ENCODE assay signal across 20 mouse cellular contexts in the genomic region with DNA sequence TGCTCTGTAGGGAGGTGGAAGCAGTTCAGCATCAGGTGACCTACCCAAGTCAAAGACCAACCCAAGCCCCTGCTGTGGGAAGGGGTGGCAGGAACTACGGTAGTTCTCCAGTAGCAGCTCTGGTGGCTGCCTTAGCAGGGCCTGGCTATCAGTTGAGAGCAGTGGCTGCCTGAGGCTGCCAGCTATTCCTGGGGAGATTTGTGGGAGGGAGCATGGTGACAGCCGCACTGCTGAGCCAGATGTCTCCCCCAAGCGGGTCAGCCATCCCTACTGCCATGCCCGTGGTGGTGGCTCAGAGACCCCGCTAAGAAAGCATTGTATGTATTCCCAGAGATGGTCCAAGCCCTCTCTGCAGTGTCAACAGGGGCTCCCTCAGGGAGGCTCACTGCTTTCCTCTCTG. TPM values are rescaled to one million over a fixed set of nuclear protein-coding genes. Genes with fewer than 3 reads are reported as not detected.
DNase-seq lines count a peak whose midpoint lies in the region; ATAC-seq and TF ChIP-seq lines count a peak whose summit lies in the region.
"Had no signal": no experiment of that assay in that cellular context is flagged by ENCODE, and none has a peak within 500 bp of the region (broad histone marks: within the 10 kb centered on the region; RNA-seq: fewer than 3 reads in every experiment).

No protein-coding gene starts in this region.

- no peak for ATAC-seq in midbrain, embryonic 11.5 days (ENCODE audit: low FRiP score)
- ATAC-seq in midbrain, postnatal 0 days (ENCODE audit: low FRiP score): no peak
- ATAC-seq in liver, embryonic 12.5 days: peak; percentile 52
- ATAC-seq in liver, embryonic 16.5 days (ENCODE audit: low read depth): peak; percentile 28; the same call in 1 of the 2 replicates
- no peak for ATAC-seq in forebrain, postnatal 0 days
- ATAC-seq: forebrain, embryonic 16.5 days; hindbrain, postnatal 0 days had no signal

- H3K36me3 ChIP-seq in midbrain, embryonic 11.5 days (ENCODE audit: control insufficient read depth, insufficient read depth, low read length): no peaks in the 10 kb centered on the region; the same call in 1 of the 2 replicates
- H3K36me3 ChIP-seq in midbrain, postnatal 0 days (ENCODE audit: insufficient read depth, low read length): peaks cover 94% of the 10 kb centered on the region
- H3K36me3 ChIP-seq in liver, embryonic 12.5 days: peaks cover 98% of the 10 kb centered on the region
- peaks cover 24% of the 10 kb centered on the region for H3K36me3 ChIP-seq in liver, embryonic 16.5 days (ENCODE audit: control insufficient read depth, insufficient read depth)
- H3K36me3 ChIP-seq in forebrain, postnatal 0 days (ENCODE audit: insufficient read depth): peaks cover 94% of the 10 kb centered on the region

- no peaks in the 10 kb centered on the region for H3K9me3 ChIP-seq in midbrain, embryonic 11.5 days (ENCODE audit: control insufficient read depth, low read length)
- no peaks in the 10 kb centered on the region for H3K9me3 ChIP-seq in midbrain, postnatal 0 days (ENCODE audit: low read length)
- H3K9me3 ChIP-seq in liver, embryonic 12.5 days (replicated peaks): no peaks in the 10 kb centered on the region
- no peaks in the 10 kb centered on the region for H3K9me3 ChIP-seq in liver, embryonic 16.5 days (replicated peaks; ENCODE audit: control insufficient read depth, low read length)
- H3K9me3 ChIP-seq in forebrain, postnatal 0 days (ENCODE audit: low read length): no peaks in the 10 kb centered on the region
- H3K9me3 ChIP-seq: embryonic facial prominence, embryonic 12.5 days; forebrain, embryonic 12.5 days; G1E; heart, embryonic 10.5 days; hindbrain, embryonic 12.5 days had no signal

- no peak overlapping the region for H3K9ac ChIP-seq in midbrain, embryonic 11.5 days (ENCODE audit: low read length)
- H3K9ac ChIP-seq in midbrain, postnatal 0 days (replicated peaks; ENCODE audit: low read length, poor library complexity, severe bottlenecking): no peak overlapping the region
- H3K9ac ChIP-seq in liver, embryonic 12.5 days: peak overlapping the region; percentile 50; the same call in 1 of the 2 replicates
- no peak overlapping the region; the same call in none of the 2 replicates for H3K9ac ChIP-seq in liver, embryonic 16.5 days (ENCODE audit: low read depth, low read length)
- no peak overlapping the region for H3K9ac ChIP-seq in forebrain, postnatal 0 days
- H3K9ac ChIP-seq: embryonic facial prominence, embryonic 12.5 days; forebrain, embryonic 12.5 days; hindbrain, embryonic 12.5 days had no signal

- H3K4me1 ChIP-seq in midbrain, embryonic 11.5 days (ENCODE audit: control insufficient read depth, insufficient read depth, low read length): no peaks in the 10 kb centered on the region; the same call in 1 of the 2 replicates
- no peaks in the 10 kb centered on the region for H3K4me1 ChIP-seq in midbrain, postnatal 0 days (ENCODE audit: insufficient read depth, low read length)
- peaks cover 53% of the 10 kb centered on the region for H3K4me1 ChIP-seq in liver, embryonic 12.5 days
- peaks cover 33% of the 10 kb centered on the region for H3K4me1 ChIP-seq in liver, embryonic 16.5 days (ENCODE audit: control insufficient read depth, low read depth, low read length)
- no peaks in the 10 kb centered on the region for H3K4me1 ChIP-seq in forebrain, postnatal 0 days (ENCODE audit: insufficient read depth)
- H3K4me1 ChIP-seq: embryonic facial prominence, embryonic 12.5 days; forebrain, embryonic 12.5 days; heart, embryonic 10.5 days; hindbrain, embryonic 12.5 days had no signal

- peak; percentile 78 for DNase-seq in midbrain, embryonic 11.5 days (ENCODE audit: low spot score, missing footprints)
- no peak for DNase-seq in midbrain, postnatal 0 days (ENCODE audit: low spot score)
- DNase-seq in forebrain, postnatal 0 days: no peak
- DNase-seq in cerebellum, adult 9-10 months: no peak
- DNase-seq: adrenal gland, adult 8-10 months; cerebellum, adult 11 months; cerebellum, adult 8-10 months; cerebellum, postnatal 25 days; heart, adult 18-20 months; heart, postnatal 10 days; heart, postnatal 4 days had no signal

- no peak overlapping the region for H3K27ac ChIP-seq in midbrain, embryonic 11.5 days (ENCODE audit: low read depth, low read length)
- H3K27ac ChIP-seq in midbrain, postnatal 0 days (ENCODE audit: low read depth, low read length): no peak overlapping the region
- peak overlapping the region; percentile 87 for H3K27ac ChIP-seq in liver, embryonic 12.5 days
- H3K27ac ChIP-seq in liver, embryonic 16.5 days (ENCODE audit: low read length): peak overlapping the region; percentile 51; the same call in 1 of the 2 replicates
- H3K27ac ChIP-seq in forebrain, postnatal 0 days (ENCODE audit: low read depth, low read length): no peak overlapping the region
- H3K27ac ChIP-seq: embryonic facial prominence, embryonic 12.5 days; forebrain, embryonic 12.5 days; heart, embryonic 10.5 days; hindbrain, embryonic 12.5 days; hindbrain, postnatal 0 days had no signal

- WGBS in midbrain, embryonic 11.5 days: 77% methylated on average over 5 of the region's 5 CpGs
- WGBS in midbrain, postnatal 0 days: 84% methylated on average over 5 of the region's 5 CpGs
- WGBS in liver, embryonic 12.5 days (ENCODE audit: insufficient replicate concordance): 61% methylated on average over 5 of the region's 5 CpGs
- 54% methylated on average over 5 of the region's 5 CpGs for WGBS in liver, embryonic 16.5 days (ENCODE audit: insufficient replicate concordance)
- 84% methylated on average over 5 of the region's 5 CpGs for WGBS in forebrain, postnatal 0 days

- H3K4me2 ChIP-seq in midbrain, embryonic 11.5 days: no peak overlapping the region
- no peak overlapping the region for H3K4me2 ChIP-seq in midbrain, postnatal 0 days (ENCODE audit: low read depth, low read length, poor library complexity, severe bottlenecking)
- H3K4me2 ChIP-seq in liver, embryonic 12.5 days: peak overlapping the region; percentile 56
- no peak overlapping the region for H3K4me2 ChIP-seq in liver, embryonic 16.5 days (ENCODE audit: low read depth, low read length)
- H3K4me2 ChIP-seq in forebrain, postnatal 0 days (ENCODE audit: low read depth): no peak overlapping the region
- H3K4me2 ChIP-seq: embryonic facial prominence, embryonic 12.5 days; forebrain, embryonic 12.5 days; hindbrain, embryonic 12.5 days had no signal

- no peak overlapping the region for H3K4me3 ChIP-seq in midbrain, embryonic 11.5 days (ENCODE audit: low read depth, low read length)
- no peak overlapping the region for H3K4me3 ChIP-seq in midbrain, postnatal 0 days (ENCODE audit: low read depth, low read length)
- no peak overlapping the region for H3K4me3 ChIP-seq in liver, embryonic 12.5 days
- no peak overlapping the region for H3K4me3 ChIP-seq in liver, embryonic 16.5 days (ENCODE audit: low read depth, low read length)
- H3K4me3 ChIP-seq in forebrain, postnatal 0 days (ENCODE audit: low read depth, low read length): no peak overlapping the region
- H3K4me3 ChIP-seq: embryonic facial prominence, embryonic 12.5 days; forebrain, embryonic 12.5 days; heart, embryonic 10.5 days; hindbrain, embryonic 12.5 days had no signal

- no peak for TF ChIP-seq CTCF in midbrain, postnatal 0 days (IDR thresholded peaks at IDR 0.05)
- TF ChIP-seq CTCF in forebrain, postnatal 0 days (IDR thresholded peaks at IDR 0.05; ENCODE audit: low read depth): no peak

- no peaks in the 10 kb centered on the region for H3K27me3 ChIP-seq in midbrain, embryonic 11.5 days (ENCODE audit: control insufficient read depth, insufficient read depth, low read length)
- no peaks in the 10 kb centered on the region for H3K27me3 ChIP-seq in midbrain, postnatal 0 days (ENCODE audit: insufficient read depth, low read length)
- H3K27me3 ChIP-seq in liver, embryonic 12.5 days (replicated peaks): no peaks in the 10 kb centered on the region
- H3K27me3 ChIP-seq in liver, embryonic 16.5 days (ENCODE audit: control insufficient read depth, insufficient read depth, low read depth, low read length): no peaks in the 10 kb centered on the region
- no peaks in the 10 kb centered on the region for H3K27me3 ChIP-seq in forebrain, postnatal 0 days (ENCODE audit: insufficient read depth, low read length)
- H3K27me3 ChIP-seq: embryonic facial prominence, embryonic 12.5 days; forebrain, embryonic 12.5 days; hindbrain, embryonic 12.5 days had no signal

RNA-seq across cellular contexts. Expression of a gene that starts 18.7 kb away (rescaled TPM):
- 63.7 and 64.1 TPM in 2 replicates for polyA plus RNA-seq in midbrain, embryonic 11.5 days (2014; fragmentation: Nextera tagmentation; extraction: Ambion mirVana)
- total RNA-seq in midbrain, postnatal 0 days (2014; rRNA removed): 30.6 and 30.9 TPM in 2 replicates
- 29.7 and 37.2 TPM in 2 replicates for polyA plus RNA-seq in midbrain, postnatal 0 days (2015; fragmentation: Nextera tagmentation; extraction: Ambion mirVana)
- 60.6 and 61.9 TPM in 2 replicates for polyA plus RNA-seq in liver, embryonic 12.5 days (2016; fragmentation: Nextera tagmentation; extraction: Ambion mirVana)
- 70.7 and 76.8 TPM in 2 replicates for polyA plus RNA-seq in liver, embryonic 16.5 days (2015; fragmentation: Nextera tagmentation; extraction: Ambion mirVana)
- 21.2 and 24.9 TPM in 2 replicates for total RNA-seq in forebrain, postnatal 0 days (2014; rRNA removed)
- 27.3 and 29.5 TPM in 2 replicates for polyA plus RNA-seq in forebrain, postnatal 0 days (2015; fragmentation: Nextera tagmentation; extraction: Ambion mirVana)

RNA-seq across cellular contexts. Expression of a gene that starts 19.0 kb away (rescaled TPM):
- 11.1 and 12.6 TPM in 2 replicates for polyA plus RNA-seq in midbrain, embryonic 11.5 days (2014; fragmentation: Nextera tagmentation; extraction: Ambion mirVana)
- 4.1 and 5.4 TPM in 2 replicates for total RNA-seq in midbrain, postnatal 0 days (2014; rRNA removed)
- polyA plus RNA-seq in midbrain, postnatal 0 days (2015; fragmentation: Nextera tagmentation; extraction: Ambion mirVana): 1.7 and 2.5 TPM in 2 replicates
- 7.7 and 8.2 TPM in 2 replicates for polyA plus RNA-seq in liver, embryonic 12.5 days (2016; fragmentation: Nextera tagmentation; extraction: Ambion mirVana)
- polyA plus RNA-seq in liver, embryonic 16.5 days (2015; fragmentation: Nextera tagmentation; extraction: Ambion mirVana): 3.5 and 5.0 TPM in 2 replicates
- total RNA-seq in forebrain, postnatal 0 days (2014; rRNA removed): 2.5 and 7.2 TPM in 2 replicates
- 1.8 and 3.5 TPM in 2 replicates for polyA plus RNA-seq in forebrain, postnatal 0 days (2015; fragmentation: Nextera tagmentation; extraction: Ambion mirVana)

Comparison
In these comparisons a context has a peak if more than half of its experiments do, and no peak if none do; other contexts are left out.
1. ATAC-seq: peak in liver, embryonic 12.5 days (single experiment) and liver, embryonic 16.5 days (single experiment); none in midbrain, embryonic 11.5 days (single experiment), midbrain, postnatal 0 days (single experiment) and forebrain, postnatal 0 days (single experiment).
2. H3K27ac ChIP-seq: peak in liver, embryonic 12.5 days (single experiment) and liver, embryonic 16.5 days (single experiment); none in midbrain, embryonic 11.5 days (single experiment), midbrain, postnatal 0 days (single experiment) and forebrain, postnatal 0 days (single experiment).